Comparison of ENCODE assay signal across 8 mouse cellular contexts in genomic region chr2:19344636-19345413, GRCm38 (mm10). TPM values are rescaled to one million over a fixed set of nuclear protein-coding genes. Genes with fewer than 3 reads are reported as not detected.
DNase-seq lines count a peak whose midpoint lies in the region; ATAC-seq and TF ChIP-seq lines count a peak whose summit lies in the region.

No protein-coding gene starts in this region.

- H3K27ac ChIP-seq in embryonic facial prominence, embryonic 11.5 days (replicated peaks; ENCODE audit: low read depth, low read length), result no peak overlapping the region
- peak overlapping the region; percentile 0; the same call in 1 of the 2 replicates for H3K27ac ChIP-seq in limb, embryonic 10.5 days
- H3K27ac ChIP-seq in midbrain, embryonic 13.5 days, result no peak overlapping the region
- H3K27ac ChIP-seq in small intestine, adult 2 months (ENCODE audit: insufficient read depth, low read depth, low read length), result no peak overlapping the region

- no peaks in the 10 kb centered on the region for H3K27me3 ChIP-seq in embryonic facial prominence, embryonic 11.5 days (ENCODE audit: control insufficient read depth, insufficient read depth, low read length)
- peaks cover 14% of the 10 kb centered on the region for H3K27me3 ChIP-seq in limb, embryonic 10.5 days (ENCODE audit: low read depth, poor library complexity, severe bottlenecking)
- H3K27me3 ChIP-seq in midbrain, embryonic 13.5 days, result no peaks in the 10 kb centered on the region
- no peaks in the 10 kb centered on the region for H3K27me3 ChIP-seq in small intestine, adult 2 months (ENCODE audit: control insufficient read depth, insufficient read depth, low read length)

- H3K4me3 ChIP-seq in embryonic facial prominence, embryonic 11.5 days (ENCODE audit: low read depth, low read length), result no peak overlapping the region
- no peak overlapping the region for H3K4me3 ChIP-seq in limb, embryonic 10.5 days
- H3K4me3 ChIP-seq in midbrain, embryonic 13.5 days (replicated peaks), result peak overlapping the region; percentile 16
- H3K4me3 ChIP-seq in small intestine, adult 2 months (ENCODE audit: low read depth, low read length), result no peak overlapping the region

- peak; percentile 75; the same call in 1 of the 2 replicates for TF ChIP-seq CTCF in small intestine, adult 2 months (IDR thresholded peaks at IDR 0.05; ENCODE audit: extremely low read depth, insufficient read length, insufficient replicate concordance, low read depth, low read length)

- no peaks in the 10 kb centered on the region for H3K4me1 ChIP-seq in embryonic facial prominence, embryonic 11.5 days (ENCODE audit: control insufficient read depth, insufficient read depth, low read length)
- H3K4me1 ChIP-seq in limb, embryonic 10.5 days, result peaks cover 9% of the 10 kb centered on the region
- H3K4me1 ChIP-seq in midbrain, embryonic 13.5 days (replicated peaks), result no peaks in the 10 kb centered on the region
- H3K4me1 ChIP-seq in small intestine, adult 2 months (ENCODE audit: control insufficient read depth, insufficient read depth, insufficient read length, low read length), result no peaks in the 10 kb centered on the region

- no peak for TF ChIP-seq POLR2A in small intestine, adult 2 months (IDR thresholded peaks at IDR 0.05; ENCODE audit: low read depth, low read length)

- no peaks in the 10 kb centered on the region for H3K36me3 ChIP-seq in embryonic facial prominence, embryonic 11.5 days (replicated peaks; ENCODE audit: control insufficient read depth, insufficient read depth, low read depth, low read length)
- no peaks in the 10 kb centered on the region for H3K36me3 ChIP-seq in limb, embryonic 10.5 days
- no peaks in the 10 kb centered on the region for H3K36me3 ChIP-seq in midbrain, embryonic 13.5 days
- H3K36me3 ChIP-seq in small intestine, adult 2 months (ENCODE audit: control insufficient read depth, insufficient read depth, low read length), result no peaks in the 10 kb centered on the region

- peak; percentile 78 for ATAC-seq in embryonic facial prominence, embryonic 11.5 days (replicated peaks; ENCODE audit: insufficient number of reproducible peaks, low FRiP score, low TSS enrichment, low read depth)
- ATAC-seq in midbrain, embryonic 13.5 days, result peak; percentile 90
- no peak for ATAC-seq in erythroid progenitor cell, adult 5-6 weeks (replicated peaks; ENCODE audit: low FRiP score, poor library complexity, severe bottlenecking)

- WGBS in embryonic facial prominence, embryonic 11.5 days, result 21% methylated on average over 18 of the region's 20 CpGs
- WGBS in limb, embryonic 10.5 days, result 30% methylated on average over 19 of the region's 20 CpGs
- WGBS in midbrain, embryonic 13.5 days, result 23% methylated on average over 19 of the region's 20 CpGs
- WGBS in small intestine, adult 2 months, result 23% methylated on average over 20 of the region's 20 CpGs

- no peak overlapping the region for H3K4me2 ChIP-seq in embryonic facial prominence, embryonic 11.5 days (ENCODE audit: low read depth, low read length)
- peak overlapping the region; percentile 39 for H3K4me2 ChIP-seq in midbrain, embryonic 13.5 days (replicated peaks)

- peak; percentile 91 for DNase-seq in adrenal gland, postnatal 10 days
- peak; percentile 94 for DNase-seq in embryonic facial prominence, embryonic 11.5 days (ENCODE audit: low spot score)
- peak; percentile 89 to 93 for DNase-seq in heart, adult 18-20 months
- DNase-seq in kidney, adult 18-20 months, result peak; percentile 86
- DNase-seq in limb, embryonic 10.5 days (ENCODE audit: low spot score), result peak; percentile 86

- no peaks in the 10 kb centered on the region for H3K9me3 ChIP-seq in embryonic facial prominence, embryonic 11.5 days (replicated peaks; ENCODE audit: control insufficient read depth, low read length)
- H3K9me3 ChIP-seq in limb, embryonic 10.5 days (replicated peaks), result no peaks in the 10 kb centered on the region
- H3K9me3 ChIP-seq in midbrain, embryonic 13.5 days, result no peaks in the 10 kb centered on the region

- H3K9ac ChIP-seq in embryonic facial prominence, embryonic 11.5 days (replicated peaks; ENCODE audit: low read length), result no peak overlapping the region; the same call in 1 of the 2 replicates
- H3K9ac ChIP-seq in midbrain, embryonic 13.5 days (replicated peaks), result peak overlapping the region; percentile 49; the same call in 1 of the 2 replicates

RNA-seq across cellular contexts. Expression of gene Msrb2, which starts 26.4 kb away (rescaled TPM):
- 10 to 100 TPM; 25.2 to 27.6 TPM for total RNA-seq in adrenal gland, postnatal 10 days (2021)
- polyA plus RNA-seq in embryonic facial prominence, embryonic 11.5 days (2014; fragmentation: Nextera tagmentation; extraction: Ambion mirVana), result 22.6 and 26.0 TPM in 2 replicates
- total RNA-seq in heart, adult 18-20 months (2021), result 10 to 100 TPM; 62.6 to 68.2 TPM
- 19.8 and 21.8 TPM in 2 replicates for polyA plus RNA-seq in limb, embryonic 10.5 days (2016; fragmentation: Nextera tagmentation; extraction: Ambion mirVana)
- 7.7 and 8.1 TPM in 2 replicates for polyA plus RNA-seq in midbrain, embryonic 13.5 days (2015; fragmentation: Nextera tagmentation; extraction: Ambion mirVana)
- 1.3 and 1.5 TPM in 2 replicates for polyA plus RNA-seq in small intestine, adult 2 months (2012; rRNA removed)
- 9.4 TPM in 1 of 2 replicates, not detected in the other for total RNA-seq in erythroid progenitor cell, adult 5-6 weeks (2015; ENCODE audit: low replicate concordance)
- total RNA-seq in erythroid progenitor cell, adult 5-6 weeks (2017; ENCODE audit: low replicate concordance), result 0.61 and 2.1 TPM in 2 replicates
